Mouse (Mus musculus) embryonic fibroblast, embryonic 13.5 days (primary cell): ENCODE results near the gene Chuk.

Experiments used
- CTCF ChIP-seq: IDR thresholded peaks from 2 replicates; pipeline ENCODE4 v1.5.1; 2011; ENCODE audit warnings: mild to moderate bottlenecking, control low read depth, low read length, moderate library complexity, borderline replicate concordance; ENCODE audit not compliant: insufficient read depth
- POLR2A ChIP-seq: IDR thresholded peaks from 2 replicates; pipeline ENCODE4 v1.6.1; 2011; ENCODE audit warnings: low read depth, mild to moderate bottlenecking, control low read depth, low read length, moderate library complexity

- TF ChIP-seq CTCF (no peak), POLR2A (no peak)
Observed at GRCm38 (mm10) chr19:44049282-44049681, 58.0 kb downstream of the Chuk start.
